Mouse (Mus musculus) MEL (cell line): Measurements from ENCODE around the gene Arnt2.

ENCODE experiments used
- BHLHE40 ChIP-seq: IDR thresholded peaks from 2 replicates; pipeline ENCODE4 v1.6.1; 2012; ENCODE audit warnings: low read depth, mild to moderate bottlenecking, inconsistent platforms, low read length, improper control_type of control experiment, borderline replicate concordance
- CHD2 ChIP-seq: IDR thresholded peaks from 2 replicates; pipeline ENCODE4 v1.6.1; 2011; ENCODE audit warnings: low read length, improper control_type of control experiment
- CTCF ChIP-seq, 3 experiments: IDR thresholded peaks in 2 of 3; conservative IDR thresholded peaks in 1 of 3; 2 replicates each; pipeline ENCODE4 v1.5.1; 2011 to 2012; ENCODE audit warnings: low read length in 3 of 3, low read depth in 2 of 3, mild to moderate bottlenecking in 2 of 3, improper control_type of control experiment in 1 of 3, inconsistent platforms in 1 of 3, mixed read lengths in 1 of 3, moderate library complexity in 1 of 3; ENCODE audit not compliant: control insufficient read depth in 1 of 3, insufficient read depth in 1 of 3, poor library complexity in 1 of 3, severe bottlenecking in 1 of 3
- GABPA ChIP-seq: IDR thresholded peaks from 2 replicates; pipeline ENCODE4 v1.6.1; 2012; ENCODE audit warnings: low read depth, mild to moderate bottlenecking, inconsistent platforms, low read length, improper control_type of control experiment, moderate library complexity
- MAFK ChIP-seq: IDR thresholded peaks from 2 replicates; pipeline ENCODE4 v1.6.1; 2011; ENCODE audit warnings: low read depth, mild to moderate bottlenecking, low read length, improper control_type of control experiment, borderline replicate concordance
- MAZ ChIP-seq: IDR thresholded peaks from 2 replicates; pipeline ENCODE4 v1.6.1; 2012; ENCODE audit warnings: low read depth, mild to moderate bottlenecking, inconsistent platforms, low read length, improper control_type of control experiment
- POLR2A ChIP-seq, 2 experiments: IDR thresholded peaks; 2 replicates each; pipeline ENCODE4 v1.6.1; 2011 to 2012; ENCODE audit warnings: low read length in 2 of 2, mild to moderate bottlenecking in 2 of 2, control low read depth in 1 of 2, improper control_type of control experiment in 1 of 2, low read depth in 1 of 2, moderate library complexity in 1 of 2; ENCODE audit not compliant: control insufficient read depth in 1 of 2, insufficient read depth in 1 of 2, poor library complexity in 1 of 2
- POLR2AphosphoS2 ChIP-seq: IDR thresholded peaks from 2 replicates; pipeline ENCODE4 v1.6.1; 2011; ENCODE audit warnings: low read length, improper control_type of control experiment
- POLR2AphosphoS5 ChIP-seq: IDR thresholded peaks from 2 replicates; pipeline ENCODE4 v1.6.1; 2012; ENCODE audit warnings: low read depth, borderline replicate concordance, mild to moderate bottlenecking, inconsistent platforms, low read length, moderate library complexity, mixed read lengths

GRCm38 (mm10) chr7:84293054-84293453, 116.9 kb downstream of the Arnt2 start:
- TF ChIP-seq POLR2A (IDR thresholded peaks at IDR 0.05; ENCODE audit: control insufficient read depth in 1 of 2, insufficient read depth in 1 of 2, low read depth in 1 of 2, low read length in 2 of 2, poor library complexity in 1 of 2) (no peak), CTCF (IDR thresholded peaks at IDR 0.05 in 2 of 3, conservative IDR thresholded peaks at IDR 0.05 in 1 of 3; ENCODE audit: control insufficient read depth in 1 of 3, insufficient read depth in 1 of 3, low read depth in 2 of 3, low read length in 3 of 3, poor library complexity in 1 of 3, severe bottlenecking in 1 of 3) (no peak), BHLHE40 (no peak), MAFK (no peak), GABPA (no peak), MAZ (no peak), POLR2AphosphoS2 (no peak), POLR2AphosphoS5 (no peak), CHD2 (no peak)
